Mouse (Mus musculus): ENCODE data around the gene Heatr5b. TPM values are rescaled to one million over a fixed set of nuclear protein-coding genes. Genes with fewer than 3 reads are reported as not detected.

Heatr5b gene
- polyA plus RNA-seq, 1 experiment from 2014 or later: 13.9 TPM

- 51% methylated on average over 10 of the region's 10 CpGs for WGBS
- Histone ChIP-seq H3K4me2 (ENCODE audit: low read length) (no peak overlapping the region), H3K9me3 (replicated peaks; ENCODE audit: control insufficient read depth, low read length) (no peaks in the 10 kb centered on the region), H3K27ac (ENCODE audit: low read depth, low read length) (no peak overlapping the region), H3K4me3 (ENCODE audit: low read depth, low read length) (no peak overlapping the region), H3K36me3 (ENCODE audit: control insufficient read depth, insufficient read depth, low read length) (peaks cover 28% of the 10 kb centered on the region), H3K27me3 (replicated peaks; ENCODE audit: control insufficient read depth, insufficient read depth, low read length) (no peaks in the 10 kb centered on the region), H3K4me1 (ENCODE audit: control insufficient read depth, insufficient read depth, low read length) (no peaks in the 10 kb centered on the region), H3K9ac (ENCODE audit: low read length) (no peak overlapping the region)
- ATAC-seq (no peak), DNase-seq (ENCODE audit: low spot score) (no peak)
Measured at GRCm38 (mm10) chr17:78752064-78752463, 83.1 kb downstream of the Heatr5b start.

GRCm38 (mm10) chr17:78748440-78748839 lies 86.7 kb downstream of the Heatr5b start:
- no peaks in the 10 kb centered on the region for H3K27me3 ChIP-seq (replicated peaks; ENCODE audit: control insufficient read depth, insufficient read depth, low read length)
- H3K36me3 ChIP-seq (ENCODE audit: control insufficient read depth, insufficient read depth, low read length): peaks cover 14% of the 10 kb centered on the region; the same call in 1 of the 2 replicates
- DNase-seq (ENCODE audit: low spot score) (no peak), ATAC-seq (no peak)
- 94% methylated on average over 9 of the region's 9 CpGs for WGBS
- H3K9me3 ChIP-seq (replicated peaks; ENCODE audit: control insufficient read depth, low read length): no peaks in the 10 kb centered on the region
- H3K27ac ChIP-seq (ENCODE audit: low read depth, low read length): no peak overlapping the region
- no peak overlapping the region for H3K4me3 ChIP-seq (ENCODE audit: low read depth, low read length)
- H3K4me1 ChIP-seq (ENCODE audit: control insufficient read depth, insufficient read depth, low read length): no peaks in the 10 kb centered on the region
- no peak overlapping the region for H3K4me2 ChIP-seq (ENCODE audit: low read length)
- H3K9ac ChIP-seq (ENCODE audit: low read length): no peak overlapping the region

- Histone ChIP-seq H3K4me3 (ENCODE audit: low read depth, low read length) (no peak overlapping the region), H3K9ac (ENCODE audit: low read length) (no peak overlapping the region), H3K4me2 (ENCODE audit: low read length) (no peak overlapping the region), H3K27ac (ENCODE audit: low read depth, low read length) (no peak overlapping the region), H3K27me3 (replicated peaks; ENCODE audit: control insufficient read depth, insufficient read depth, low read length) (no peaks in the 10 kb centered on the region), H3K4me1 (ENCODE audit: control insufficient read depth, insufficient read depth, low read length) (peaks cover 4% of the 10 kb centered on the region), H3K9me3 (replicated peaks; ENCODE audit: control insufficient read depth, low read length) (no peaks in the 10 kb centered on the region), H3K36me3 (ENCODE audit: control insufficient read depth, insufficient read depth, low read length) (no peaks in the 10 kb centered on the region)
- no peak for DNase-seq (ENCODE audit: low spot score)
- ATAC-seq: no peak
- WGBS: 38% methylated on average over 1 of the region's 1 CpGs
Measured at GRCm38 (mm10) chr17:78738416-78738815, 96.7 kb downstream of the Heatr5b start.

- Histone ChIP-seq H3K9ac (ENCODE audit: low read length) (no peak overlapping the region), H3K27ac (ENCODE audit: low read depth, low read length) (no peak overlapping the region), H3K27me3 (replicated peaks; ENCODE audit: control insufficient read depth, insufficient read depth, low read length) (no peaks in the 10 kb centered on the region), H3K4me2 (ENCODE audit: low read length) (no peak overlapping the region), H3K4me3 (ENCODE audit: low read depth, low read length) (no peak overlapping the region), H3K36me3 (ENCODE audit: control insufficient read depth, insufficient read depth, low read length) (no peaks in the 10 kb centered on the region), H3K4me1 (ENCODE audit: control insufficient read depth, insufficient read depth, low read length) (peaks cover 6% of the 10 kb centered on the region), H3K9me3 (replicated peaks; ENCODE audit: control insufficient read depth, low read length) (no peaks in the 10 kb centered on the region)
- DNase-seq (ENCODE audit: low spot score) (no peak), ATAC-seq (no peak)
- 41% methylated on average over 2 of the region's 2 CpGs for WGBS
Measured at GRCm38 (mm10) chr17:78737771-78738170, 97.4 kb downstream of the Heatr5b start.

GRCm38 (mm10) chr17:78737096-78737495 lies 98.1 kb downstream of the Heatr5b start, which contains the start of gene Strn:
TSS of gene Strn (minus strand) at chr17:78737196.
- no peaks in the 10 kb centered on the region for H3K9me3 ChIP-seq (replicated peaks; ENCODE audit: control insufficient read depth, low read length)
- WGBS: 39% methylated on average over 4 of the region's 4 CpGs
- H3K9ac ChIP-seq (ENCODE audit: low read length): peak within 1 kb of the TSS; percentile 91
- peak within 1 kb of the TSS; percentile 78 for H3K27ac ChIP-seq (ENCODE audit: low read depth, low read length)
- H3K27me3 ChIP-seq (replicated peaks; ENCODE audit: control insufficient read depth, insufficient read depth, low read length): no peaks in the 10 kb centered on the region
- no peaks in the 10 kb centered on the region for H3K36me3 ChIP-seq (ENCODE audit: control insufficient read depth, insufficient read depth, low read length)
- peaks cover 6% of the 10 kb centered on the region for H3K4me1 ChIP-seq (ENCODE audit: control insufficient read depth, insufficient read depth, low read length)
- DNase-seq (ENCODE audit: low spot score) (no peak), ATAC-seq (no peak)
- peak within 1 kb of the TSS; percentile 75 for H3K4me2 ChIP-seq (ENCODE audit: low read length)
- peak within 1 kb of the TSS; percentile 86 for H3K4me3 ChIP-seq (ENCODE audit: low read depth, low read length)

GRCm38 (mm10) chr17:78736473-78736988 lies 98.6 kb downstream of the Heatr5b start:
- peak; percentile 99 for ATAC-seq
- 0% methylated on average over 57 of the region's 60 CpGs for WGBS

GRCm38 (mm10) chr17:78735731-78736472 lies 99.3 kb downstream of the Heatr5b start:
- H3K9ac ChIP-seq (ENCODE audit: low read length): peak overlapping the region; percentile 91
- no peaks in the 10 kb centered on the region for H3K9me3 ChIP-seq (replicated peaks; ENCODE audit: control insufficient read depth, low read length)
- H3K4me2 ChIP-seq (ENCODE audit: low read length): peak overlapping the region; percentile 74
- H3K27ac ChIP-seq (ENCODE audit: low read depth, low read length): peak overlapping the region; percentile 78
- H3K4me3 ChIP-seq (ENCODE audit: low read depth, low read length): peak overlapping the region; percentile 86
- H3K4me1 ChIP-seq (ENCODE audit: control insufficient read depth, insufficient read depth, low read length): peaks cover 6% of the 10 kb centered on the region
- no peaks in the 10 kb centered on the region for H3K36me3 ChIP-seq (ENCODE audit: control insufficient read depth, insufficient read depth, low read length)
- ATAC-seq: no peak
- WGBS: under 1% methylated on average over 26 of the region's 39 CpGs
- H3K27me3 ChIP-seq (replicated peaks; ENCODE audit: control insufficient read depth, insufficient read depth, low read length): no peaks in the 10 kb centered on the region
- peak; percentile 54 for DNase-seq (ENCODE audit: low spot score)

More at GRCm38 (mm10) chr17:78736473-78736988, 98.6 kb downstream of the Heatr5b start:
- no peaks in the 10 kb centered on the region for H3K36me3 ChIP-seq (ENCODE audit: control insufficient read depth, insufficient read depth, low read length)
- peak overlapping the region; percentile 86 for H3K4me3 ChIP-seq (ENCODE audit: low read depth, low read length)
- H3K9me3 ChIP-seq (replicated peaks; ENCODE audit: control insufficient read depth, low read length): no peaks in the 10 kb centered on the region
- H3K27me3 ChIP-seq (replicated peaks; ENCODE audit: control insufficient read depth, insufficient read depth, low read length): no peaks in the 10 kb centered on the region
- peak overlapping the region; percentile 75 for H3K4me2 ChIP-seq (ENCODE audit: low read length)
- peak overlapping the region; percentile 91 for H3K9ac ChIP-seq (ENCODE audit: low read length)
- peak overlapping the region; percentile 78 for H3K27ac ChIP-seq (ENCODE audit: low read depth, low read length)
- peak; percentile 98 for DNase-seq (ENCODE audit: low spot score)
- peaks cover 6% of the 10 kb centered on the region for H3K4me1 ChIP-seq (ENCODE audit: control insufficient read depth, insufficient read depth, low read length)

GRCm38 (mm10) chr17:78734806-78735205 lies 100.4 kb downstream of the Heatr5b start:
- ATAC-seq: no peak
- H3K27me3 ChIP-seq (replicated peaks; ENCODE audit: control insufficient read depth, insufficient read depth, low read length): no peaks in the 10 kb centered on the region
- H3K36me3 ChIP-seq (ENCODE audit: control insufficient read depth, insufficient read depth, low read length): no peaks in the 10 kb centered on the region
- no peaks in the 10 kb centered on the region for H3K9me3 ChIP-seq (replicated peaks; ENCODE audit: control insufficient read depth, low read length)
- no peak for DNase-seq (ENCODE audit: low spot score)
- no peak overlapping the region for H3K9ac ChIP-seq (ENCODE audit: low read length)
- H3K4me3 ChIP-seq (ENCODE audit: low read depth, low read length): no peak overlapping the region; the same call in 1 of the 2 replicates
- no peak overlapping the region for H3K27ac ChIP-seq (ENCODE audit: low read depth, low read length)
- WGBS: 82% methylated on average over 10 of the region's 10 CpGs
- H3K4me1 ChIP-seq (ENCODE audit: control insufficient read depth, insufficient read depth, low read length): peaks cover 6% of the 10 kb centered on the region
- H3K4me2 ChIP-seq (ENCODE audit: low read length): peak overlapping the region; percentile 74

GRCm38 (mm10) chr17:78732056-78732455 lies 103.1 kb downstream of the Heatr5b start:
- no peak overlapping the region for H3K27ac ChIP-seq (ENCODE audit: low read depth, low read length)
- H3K9me3 ChIP-seq (replicated peaks; ENCODE audit: control insufficient read depth, low read length): no peaks in the 10 kb centered on the region
- ATAC-seq: no peak
- peaks cover 6% of the 10 kb centered on the region for H3K4me1 ChIP-seq (ENCODE audit: control insufficient read depth, insufficient read depth, low read length)
- WGBS: 47% methylated on average over 1 of the region's 1 CpGs
- no peak overlapping the region for H3K4me3 ChIP-seq (ENCODE audit: low read depth, low read length)
- H3K9ac ChIP-seq (ENCODE audit: low read length): no peak overlapping the region
- no peak for DNase-seq (ENCODE audit: low spot score)
- no peak overlapping the region for H3K4me2 ChIP-seq (ENCODE audit: low read length)
- H3K36me3 ChIP-seq (ENCODE audit: control insufficient read depth, insufficient read depth, low read length): no peaks in the 10 kb centered on the region
- no peaks in the 10 kb centered on the region for H3K27me3 ChIP-seq (replicated peaks; ENCODE audit: control insufficient read depth, insufficient read depth, low read length)
